Mouse (Mus musculus): ENCODE results near the gene Agbl1. TPM values are rescaled to one million over a fixed set of nuclear protein-coding genes. Genes with fewer than 3 reads are reported as not detected.

Agbl1 gene
- polyA plus RNA-seq, 1 experiment from 2014 or later: 0.09 TPM

GRCm38 (mm10) chr7:77132615-77133420 lies 903.1 kb downstream of the Agbl1 start:
- Histone ChIP-seq H3K4me2 (ENCODE audit: low read length) (no peak overlapping the region), H3K9me3 (ENCODE audit: control insufficient read depth, low read length) (no peaks in the 10 kb centered on the region), H3K27me3 (ENCODE audit: control insufficient read depth, insufficient read depth, low read length) (no peaks in the 10 kb centered on the region), H3K4me1 (ENCODE audit: control insufficient read depth in 2 of 2, insufficient read depth in 2 of 2, low read length in 2 of 2) (peaks cover 0 to 2% of the 10 kb centered on the region in 2 experiments; a peak in 1 of 4 replicates), H3K36me3 (ENCODE audit: control insufficient read depth, insufficient read depth, low read length) (no peaks in the 10 kb centered on the region), H3K9ac (ENCODE audit: low read length) (no peak overlapping the region), H3K4me3 (ENCODE audit: control insufficient read depth in 1 of 2, insufficient read depth in 1 of 2, low read depth in 1 of 2, low read length in 2 of 2) (no peak overlapping the region), H3K27ac (replicated peaks in 1 of 2; ENCODE audit: control insufficient read depth in 1 of 2, insufficient read depth in 1 of 2, low read depth in 2 of 2, low read length in 2 of 2) (no peak overlapping the region)
- WGBS: 52% methylated on average over 15 of the region's 15 CpGs
- ATAC-seq (ENCODE audit: insufficient number of reproducible peaks, insufficient read depth, low FRiP score, low read depth): no peak

- Histone ChIP-seq H3K9ac (ENCODE audit: low read length) (no peak overlapping the region), H3K4me1 (ENCODE audit: control insufficient read depth in 2 of 2, insufficient read depth in 2 of 2, low read length in 2 of 2) (peaks cover 0 to 2% of the 10 kb centered on the region in 2 experiments; a peak in 1 of 4 replicates), H3K4me3 (ENCODE audit: control insufficient read depth in 1 of 2, insufficient read depth in 1 of 2, low read depth in 1 of 2, low read length in 2 of 2) (no peak overlapping the region), H3K4me2 (ENCODE audit: low read length) (no peak overlapping the region), H3K9me3 (ENCODE audit: control insufficient read depth, low read length) (no peaks in the 10 kb centered on the region), H3K27me3 (ENCODE audit: control insufficient read depth, insufficient read depth, low read length) (no peaks in the 10 kb centered on the region), H3K36me3 (ENCODE audit: control insufficient read depth, insufficient read depth, low read length) (no peaks in the 10 kb centered on the region), H3K27ac (replicated peaks in 1 of 2; ENCODE audit: control insufficient read depth in 1 of 2, insufficient read depth in 1 of 2, low read depth in 2 of 2, low read length in 2 of 2) (no peak overlapping the region)
- no peak for ATAC-seq (ENCODE audit: insufficient number of reproducible peaks, insufficient read depth, low FRiP score, low read depth)
- 78% methylated on average over 2 of the region's 2 CpGs for WGBS
Measured at GRCm38 (mm10) chr7:77134860-77135259, 905.2 kb downstream of the Agbl1 start.

GRCm38 (mm10) chr7:77138707-77139106 lies 909.0 kb downstream of the Agbl1 start:
- Histone ChIP-seq H3K27ac (replicated peaks in 1 of 2; ENCODE audit: control insufficient read depth in 1 of 2, insufficient read depth in 1 of 2, low read depth in 2 of 2, low read length in 2 of 2) (no peak overlapping the region), H3K36me3 (ENCODE audit: control insufficient read depth, insufficient read depth, low read length) (no peaks in the 10 kb centered on the region), H3K4me3 (ENCODE audit: control insufficient read depth in 1 of 2, insufficient read depth in 1 of 2, low read depth in 1 of 2, low read length in 2 of 2) (no peak overlapping the region), H3K4me2 (ENCODE audit: low read length) (no peak overlapping the region), H3K9ac (ENCODE audit: low read length) (no peak overlapping the region), H3K9me3 (ENCODE audit: control insufficient read depth, low read length) (no peaks in the 10 kb centered on the region), H3K27me3 (ENCODE audit: control insufficient read depth, insufficient read depth, low read length) (no peaks in the 10 kb centered on the region), H3K4me1 (ENCODE audit: control insufficient read depth in 2 of 2, insufficient read depth in 2 of 2, low read length in 2 of 2) (no peaks in the 10 kb centered on the region)
- no peak for ATAC-seq (ENCODE audit: insufficient number of reproducible peaks, insufficient read depth, low FRiP score, low read depth)

GRCm38 (mm10) chr7:77147527-77147926 lies 917.8 kb downstream of the Agbl1 start:
- Histone ChIP-seq H3K4me2 (ENCODE audit: low read length) (no peak overlapping the region), H3K27ac (replicated peaks in 1 of 2; ENCODE audit: control insufficient read depth in 1 of 2, insufficient read depth in 1 of 2, low read depth in 2 of 2, low read length in 2 of 2) (no peak overlapping the region), H3K4me3 (ENCODE audit: control insufficient read depth in 1 of 2, insufficient read depth in 1 of 2, low read depth in 1 of 2, low read length in 2 of 2) (no peak overlapping the region), H3K36me3 (ENCODE audit: control insufficient read depth, insufficient read depth, low read length) (no peaks in the 10 kb centered on the region), H3K9ac (ENCODE audit: low read length) (no peak overlapping the region), H3K27me3 (ENCODE audit: control insufficient read depth, insufficient read depth, low read length) (no peaks in the 10 kb centered on the region), H3K4me1 (ENCODE audit: control insufficient read depth in 2 of 2, insufficient read depth in 2 of 2, low read length in 2 of 2) (no peaks in the 10 kb centered on the region), H3K9me3 (ENCODE audit: control insufficient read depth, low read length) (no peaks in the 10 kb centered on the region)
- ATAC-seq (ENCODE audit: insufficient number of reproducible peaks, insufficient read depth, low FRiP score, low read depth): no peak
- 63% methylated on average over 3 of the region's 3 CpGs for WGBS

GRCm38 (mm10) chr7:77148820-77149219 lies 919.1 kb downstream of the Agbl1 start:
- Histone ChIP-seq H3K4me3 (ENCODE audit: control insufficient read depth in 1 of 2, insufficient read depth in 1 of 2, low read depth in 1 of 2, low read length in 2 of 2) (no peak overlapping the region), H3K4me2 (ENCODE audit: low read length) (no peak overlapping the region), H3K27ac (replicated peaks in 1 of 2; ENCODE audit: control insufficient read depth in 1 of 2, insufficient read depth in 1 of 2, low read depth in 2 of 2, low read length in 2 of 2) (no peak overlapping the region), H3K9ac (ENCODE audit: low read length) (no peak overlapping the region), H3K9me3 (ENCODE audit: control insufficient read depth, low read length) (no peaks in the 10 kb centered on the region), H3K4me1 (ENCODE audit: control insufficient read depth in 2 of 2, insufficient read depth in 2 of 2, low read length in 2 of 2) (no peaks in the 10 kb centered on the region), H3K27me3 (ENCODE audit: control insufficient read depth, insufficient read depth, low read length) (no peaks in the 10 kb centered on the region), H3K36me3 (ENCODE audit: control insufficient read depth, insufficient read depth, low read length) (no peaks in the 10 kb centered on the region)
- no peak for ATAC-seq (ENCODE audit: insufficient number of reproducible peaks, insufficient read depth, low FRiP score, low read depth)
- WGBS: 69% methylated on average over 4 of the region's 4 CpGs

- Histone ChIP-seq H3K4me1 (ENCODE audit: control insufficient read depth in 2 of 2, insufficient read depth in 2 of 2, low read length in 2 of 2) (no peaks in the 10 kb centered on the region), H3K9me3 (ENCODE audit: control insufficient read depth, low read length) (no peaks in the 10 kb centered on the region), H3K4me3 (ENCODE audit: control insufficient read depth in 1 of 2, insufficient read depth in 1 of 2, low read depth in 1 of 2, low read length in 2 of 2) (no peak overlapping the region), H3K4me2 (ENCODE audit: low read length) (no peak overlapping the region), H3K9ac (ENCODE audit: low read length) (no peak overlapping the region), H3K27ac (replicated peaks in 1 of 2; ENCODE audit: control insufficient read depth in 1 of 2, insufficient read depth in 1 of 2, low read depth in 2 of 2, low read length in 2 of 2) (no peak overlapping the region), H3K27me3 (ENCODE audit: control insufficient read depth, insufficient read depth, low read length) (no peaks in the 10 kb centered on the region), H3K36me3 (ENCODE audit: control insufficient read depth, insufficient read depth, low read length) (no peaks in the 10 kb centered on the region)
- ATAC-seq (ENCODE audit: insufficient number of reproducible peaks, insufficient read depth, low FRiP score, low read depth): no peak
- WGBS: 73% methylated on average over 2 of the region's 2 CpGs
Measured at GRCm38 (mm10) chr7:77149846-77150245, 920.2 kb downstream of the Agbl1 start.

- H3K4me3 ChIP-seq (ENCODE audit: control insufficient read depth in 1 of 2, insufficient read depth in 1 of 2, low read depth in 1 of 2, low read length in 2 of 2): no peak overlapping the region
- ATAC-seq (ENCODE audit: insufficient number of reproducible peaks, insufficient read depth, low FRiP score, low read depth): no peak
- 47% methylated on average over 3 of the region's 3 CpGs for WGBS
- H3K9me3 ChIP-seq (ENCODE audit: control insufficient read depth, low read length): no peaks in the 10 kb centered on the region
- H3K27me3 ChIP-seq (ENCODE audit: control insufficient read depth, insufficient read depth, low read length): no peaks in the 10 kb centered on the region
- H3K27ac ChIP-seq (replicated peaks in 1 of 2; ENCODE audit: control insufficient read depth in 1 of 2, insufficient read depth in 1 of 2, low read depth in 2 of 2, low read length in 2 of 2): no peak overlapping the region
- no peak overlapping the region for H3K9ac ChIP-seq (ENCODE audit: low read length)
- no peaks in the 10 kb centered on the region for H3K4me1 ChIP-seq (ENCODE audit: control insufficient read depth in 2 of 2, insufficient read depth in 2 of 2, low read length in 2 of 2)
- no peak overlapping the region for H3K4me2 ChIP-seq (ENCODE audit: low read length)
- no peaks in the 10 kb centered on the region for H3K36me3 ChIP-seq (ENCODE audit: control insufficient read depth, insufficient read depth, low read length)
Measured at GRCm38 (mm10) chr7:77152393-77152792, 922.7 kb downstream of the Agbl1 start.

- no peak overlapping the region for H3K4me2 ChIP-seq (ENCODE audit: low read length)
Measured at GRCm38 (mm10) chr7:77152909-77153308, 923.2 kb downstream of the Agbl1 start.

More at GRCm38 (mm10) chr7:77152909-77153308, 923.2 kb downstream of the Agbl1 start:
- H3K4me3 ChIP-seq (ENCODE audit: control insufficient read depth in 1 of 2, insufficient read depth in 1 of 2, low read depth in 1 of 2, low read length in 2 of 2): no peak overlapping the region
- H3K9me3 ChIP-seq (ENCODE audit: control insufficient read depth, low read length): no peaks in the 10 kb centered on the region
- no peak for ATAC-seq (ENCODE audit: insufficient number of reproducible peaks, insufficient read depth, low FRiP score, low read depth)
- no peaks in the 10 kb centered on the region for H3K36me3 ChIP-seq (ENCODE audit: control insufficient read depth, insufficient read depth, low read length)
- H3K27ac ChIP-seq (replicated peaks in 1 of 2; ENCODE audit: control insufficient read depth in 1 of 2, insufficient read depth in 1 of 2, low read depth in 2 of 2, low read length in 2 of 2): no peak overlapping the region
- 48% methylated on average over 1 of the region's 1 CpGs for WGBS
- H3K4me1 ChIP-seq (ENCODE audit: control insufficient read depth in 2 of 2, insufficient read depth in 2 of 2, low read length in 2 of 2): no peaks in the 10 kb centered on the region
- no peaks in the 10 kb centered on the region for H3K27me3 ChIP-seq (ENCODE audit: control insufficient read depth, insufficient read depth, low read length)
- H3K9ac ChIP-seq (ENCODE audit: low read length): no peak overlapping the region

Measured in heart, embryonic 14.5 days (tissue).